Mouse (Mus musculus) CH12.LX (cell line): ENCODE measurements around the gene Map2k6. TPM values are rescaled to one million over a fixed set of nuclear protein-coding genes. Genes with fewer than 3 reads are reported as not detected.

Experiments used
- DNase-seq: peaks from one replicate; pipeline ENCODE4 v3.0.0-alpha.2; 2013; ENCODE audit errors: extremely low read depth
- H3K27ac ChIP-seq: 2 replicates; pipeline ENCODE4 v1.5.1; 2012; ENCODE audit warnings: low read depth, mild to moderate bottlenecking, control low read depth, moderate library complexity; ENCODE audit not compliant: insufficient read depth
- H3K27me3 ChIP-seq: replicated peaks from 2 replicates; pipeline ENCODE3; 2012; ENCODE audit warnings: inconsistent platforms
- H3K36me3 ChIP-seq, 2 experiments: replicated peaks in 1 of 2; 2 replicates each; pipeline versions ENCODE3 to v1.6.1; 2012; ENCODE audit warnings: inconsistent platforms in 1 of 2, low read length in 1 of 2, mild to moderate bottlenecking in 1 of 2, mixed read lengths in 1 of 2, moderate library complexity in 1 of 2; ENCODE audit not compliant: control insufficient read depth in 1 of 2, insufficient read depth in 1 of 2
- H3K4me1 ChIP-seq, 2 experiments: 2 replicates each; pipeline ENCODE4 v1.6.1; 2012; ENCODE audit warnings: inconsistent platforms in 1 of 2, moderate library complexity in 1 of 2; ENCODE audit not compliant: insufficient read depth in 2 of 2, control insufficient read depth in 1 of 2
- H3K4me2 ChIP-seq: 2 replicates; pipeline ENCODE4 v1.6.1; 2012; ENCODE audit warnings: low read depth, mild to moderate bottlenecking, control low read depth; ENCODE audit not compliant: poor library complexity, insufficient read depth, severe bottlenecking
- H3K4me3 ChIP-seq, 3 experiments: fragments of 150-350 bp in 1 of 3; sonication (generic) in 1 of 3; replicated peaks in 1 of 3; 2 replicates each; pipeline versions ENCODE3 to v1.5.1; 2011 to 2012; ENCODE audit warnings: low read depth in 2 of 3, low read length in 2 of 3, mild to moderate bottlenecking in 2 of 3, moderate library complexity in 2 of 3, control low read depth in 1 of 3, improper control_type of control experiment in 1 of 3, inconsistent platforms in 1 of 3, mixed read lengths in 1 of 3; ENCODE audit not compliant: poor library complexity in 1 of 3
- H3K79me2 ChIP-seq: replicated peaks from 2 replicates; pipeline ENCODE4 v1.6.1; 2012; ENCODE audit warnings: mild to moderate bottlenecking, moderate library complexity; ENCODE audit not compliant: control insufficient read depth, poor library complexity, insufficient read depth, severe bottlenecking; ENCODE audit errors: extremely low read depth
- H3K9ac ChIP-seq: 2 replicates; pipeline ENCODE4 v1.6.1; 2012; ENCODE audit warnings: low read depth, mild to moderate bottlenecking, control low read depth, moderate library complexity; ENCODE audit not compliant: insufficient read depth
- H3K9me3 ChIP-seq: replicated peaks from 2 replicates; pipeline ENCODE3; 2012; ENCODE audit warnings: low read length, inconsistent platforms, mixed read lengths
- CHD1 ChIP-seq: IDR thresholded peaks from 2 replicates; pipeline ENCODE4 v1.6.1; 2012; ENCODE audit warnings: low read depth, low read length, improper control_type of control experiment, inconsistent platforms
- CHD2 ChIP-seq: IDR thresholded peaks from 2 replicates; pipeline ENCODE4 v1.6.1; 2011; ENCODE audit warnings: low read length, improper control_type of control experiment
- CTCF ChIP-seq, 2 experiments: IDR thresholded peaks in 1 of 2; conservative IDR thresholded peaks in 1 of 2; 2 replicates each; pipeline ENCODE4 v1.5.1; 2011 to 2012; ENCODE audit warnings: low read depth in 2 of 2, low read length in 2 of 2, improper control_type of control experiment in 1 of 2, inconsistent platforms in 1 of 2, mild to moderate bottlenecking in 1 of 2, moderate library complexity in 1 of 2
- E2F4 ChIP-seq: IDR thresholded peaks from 2 replicates; pipeline ENCODE4 v1.6.1; 2011; ENCODE audit warnings: low read depth, low read length, improper control_type of control experiment; ENCODE audit not compliant: insufficient replicate concordance
- EP300 ChIP-seq: IDR thresholded peaks from 2 replicates; pipeline ENCODE4 v1.6.1; 2011; ENCODE audit warnings: low read length, improper control_type of control experiment
- JUND ChIP-seq: conservative IDR thresholded peaks from 2 replicates; pipeline ENCODE4 v1.6.1; 2011; ENCODE audit warnings: low read depth, low read length, improper control_type of control experiment
- MAZ ChIP-seq: IDR thresholded peaks from 2 replicates; pipeline ENCODE4 v1.6.1; 2012; ENCODE audit warnings: low read depth, mild to moderate bottlenecking, inconsistent platforms, low read length, improper control_type of control experiment, moderate library complexity
- MEF2A ChIP-seq: IDR thresholded peaks from 2 replicates; pipeline ENCODE4 v1.6.1; 2014; ENCODE audit warnings: low read depth, mild to moderate bottlenecking, inconsistent platforms, low read length, improper control_type of control experiment, borderline replicate concordance
- MXI1 ChIP-seq: IDR thresholded peaks from 2 replicates; pipeline ENCODE4 v1.6.1; 2011; ENCODE audit warnings: mild to moderate bottlenecking, low read depth, low read length, improper control_type of control experiment
- NELFE ChIP-seq: IDR thresholded peaks from 2 replicates; pipeline ENCODE4 v1.6.1; 2011; ENCODE audit warnings: low read depth, low read length, improper control_type of control experiment
- PAX5 ChIP-seq: IDR thresholded peaks from 2 replicates; pipeline ENCODE4 v1.6.1; 2012; ENCODE audit warnings: low read length, inconsistent platforms, mixed read lengths
- POLR2A ChIP-seq: IDR thresholded peaks from 2 replicates; pipeline ENCODE4 v1.6.1; 2011; ENCODE audit warnings: low read depth, mild to moderate bottlenecking, improper control_type of control experiment, low read length
- SMC3 ChIP-seq: IDR thresholded peaks from 2 replicates; pipeline ENCODE4 v1.6.1; 2011; ENCODE audit warnings: low read depth, low read length, improper control_type of control experiment
- UBTF ChIP-seq: IDR thresholded peaks from 2 replicates; pipeline ENCODE4 v1.6.1; 2012; ENCODE audit warnings: low read depth, mild to moderate bottlenecking, inconsistent platforms, low read length, improper control_type of control experiment, moderate library complexity
- USF1 ChIP-seq: IDR thresholded peaks from 2 replicates; pipeline ENCODE4 v1.6.1; 2014; ENCODE audit warnings: low read depth, mild to moderate bottlenecking, inconsistent platforms, low read length, improper control_type of control experiment
- USF2 ChIP-seq: conservative IDR thresholded peaks from 2 replicates; pipeline ENCODE4 v1.6.1; 2011; ENCODE audit warnings: low read depth, low read length, improper control_type of control experiment
- ZC3H11A ChIP-seq: IDR thresholded peaks from 2 replicates; pipeline ENCODE4 v1.6.1; 2012; ENCODE audit warnings: low read depth, mild to moderate bottlenecking, inconsistent platforms, low read length, improper control_type of control experiment
- ZMIZ1 ChIP-seq: IDR thresholded peaks from 2 replicates; pipeline ENCODE4 v1.6.1; 2012; ENCODE audit warnings: low read depth, mild to moderate bottlenecking, inconsistent platforms, low read length, improper control_type of control experiment
- dilution Hi-C: fragments of 300-500 bp; cut with MboI; formaldehyde crosslinking; loops from 2 replicates; pipeline ENCODE4 v1.14.3; 2020; ENCODE audit warnings: low sequenced_read_pairs; ENCODE audit not compliant: extremely low pct_unique_long_range_greater_than_20kb, extremely low pct_ligation_motif_present
- in situ Hi-C: fragments of 300-500 bp; cut with MboI; formaldehyde crosslinking; loops from 3 replicates; pipeline ENCODE4 v1.14.3; 2019; ENCODE audit warnings: low sequenced_read_pairs, low pct_ligation_motif_present, low pct_unique_long_range_greater_than_20kb, mixed read lengths
- polyA plus RNA-seq: library from polyadenylated mRNA; unstranded; fragments of >175 nt; gene quantifications from 2 replicates; pipeline ENCODE4 v1.2.1, GENCODE M21; 2012; ENCODE audit warnings: low read depth; ENCODE audit not compliant: insufficient read length
- total RNA-seq, 2 experiments: library from RNA; depleted of rRNA; stranded (reverse); fragments of 300-350 nt in 1 of 2; fragments of >200 nt in 1 of 2; gene quantifications; 2 replicates each; pipeline ENCODE4 v1.2.3; 2012 to 2014

The Map2k6 gene
- total and polyA plus RNA-seq, 3 experiments, result 16.8 to 21.9 (median 18.0) TPM

DNA sequence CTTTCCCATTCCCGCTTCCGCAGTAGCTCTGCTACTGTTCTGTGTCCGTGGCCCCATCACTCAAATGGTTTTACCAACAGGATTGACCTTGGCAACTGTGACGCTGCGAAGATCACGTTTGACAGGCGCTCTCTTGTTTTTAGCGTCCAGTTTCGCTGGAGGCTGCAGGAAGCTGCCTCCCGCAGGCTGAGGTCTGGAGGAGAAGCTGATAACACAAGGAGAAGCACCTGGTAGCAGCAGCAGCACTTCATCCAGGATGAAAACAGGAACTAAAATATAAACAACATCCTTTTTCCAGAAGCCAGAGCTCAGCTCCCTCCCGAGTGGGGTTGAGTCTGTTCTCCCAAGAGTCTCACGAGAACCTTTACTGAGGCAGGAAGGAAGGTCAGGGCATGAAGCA, 164.3 kb downstream of the Map2k6 start:
- Histone ChIP-seq H3K9ac (no peak overlapping the region), H3K4me1 (peaks cover 4 to 5% of the 10 kb centered on the region in 2 experiments; a peak in 1 of 4 replicates), H3K27ac (no peak overlapping the region), H3K27me3 (no peaks in the 10 kb centered on the region), H3K36me3 (no peaks in the 10 kb centered on the region), H3K9me3 (no peaks in the 10 kb centered on the region), H3K4me2 (no peak overlapping the region), H3K4me3 (no peak overlapping the region), H3K79me2 (no peaks in the 10 kb centered on the region)
- no peak for TF ChIP-seq MXI1
- TF ChIP-seq MAZ, result no peak
- no peak for TF ChIP-seq MEF2A
- TF ChIP-seq EP300, result no peak
- TF ChIP-seq SMC3, result no peak
- no peak for TF ChIP-seq ZMIZ1
- TF ChIP-seq NELFE, result no peak
- dilution Hi-C loops, result no loop called here
- in situ Hi-C loops, result loop anchor here (10.0 kb wide), 1 partner anchor 482 kb away; no protein-coding TSS in a partner anchor
- DNase-seq, result no peak

DNA sequence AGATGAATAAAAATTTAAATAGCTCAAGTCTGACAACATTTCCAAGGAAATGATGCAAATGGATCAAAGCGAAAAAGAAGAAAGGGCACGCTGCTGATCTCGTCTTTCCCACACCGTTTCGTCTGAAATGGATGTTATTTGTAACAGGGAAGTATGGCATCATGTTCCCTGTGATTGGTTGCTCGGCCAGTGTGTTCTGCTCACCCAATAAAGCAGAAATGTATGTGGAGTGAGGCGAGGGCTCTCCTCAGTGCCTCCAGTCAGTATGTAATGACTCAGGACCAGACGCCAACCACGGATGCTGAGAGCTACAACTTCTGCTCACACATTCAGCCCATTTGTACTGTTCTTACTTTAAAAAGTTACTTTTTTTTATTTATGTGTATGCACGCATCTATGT, 164.9 kb downstream of the Map2k6 start:
- TF ChIP-seq UBTF (no peak), E2F4 (no peak), MAZ (no peak), PAX5 (no peak), USF1 (no peak), CHD2 (no peak), ZC3H11A (no peak), CTCF (conservative IDR thresholded peaks at IDR 0.05 in 1 of 2, IDR thresholded peaks at IDR 0.05 in 1 of 2; ENCODE audit: low read depth in 2 of 2, low read length in 2 of 2) (no peak), JUND (no peak), USF2 (no peak), ZMIZ1 (no peak), CHD1 (no peak), POLR2A (no peak), SMC3 (no peak)

More for the DNA sequence above, 164.9 kb downstream of the Map2k6 start:
- dilution Hi-C loops (no loop called here), in situ Hi-C loops (loop anchor here (10.0 kb wide), 1 partner anchor 481 kb away; no protein-coding TSS in a partner anchor)
- no peaks in the 10 kb centered on the region for H3K27me3 ChIP-seq
- no peaks in the 10 kb centered on the region for H3K79me2 ChIP-seq
- no peak overlapping the region for H3K9ac ChIP-seq
- peaks cover 0 to 4% of the 10 kb centered on the region in 2 experiments; a peak in 1 of 4 replicates for H3K4me1 ChIP-seq
- H3K9me3 ChIP-seq, result no peaks in the 10 kb centered on the region
- no peak overlapping the region for H3K4me3 ChIP-seq
- no peak overlapping the region for H3K27ac ChIP-seq
- no peak for DNase-seq
- no peak overlapping the region for H3K4me2 ChIP-seq
- no peaks in the 10 kb centered on the region for H3K36me3 ChIP-seq
